Mouse (Mus musculus) cortical plate, adult 2 months (tissue): ENCODE results near the gene Gm10282.

Source experiments
- CTCF ChIP-seq: fragments of 200-500 bp; IDR thresholded peaks from 2 replicates; pipeline ENCODE4 v1.5.1; 2011; ENCODE audit warnings: mild to moderate bottlenecking, control low read depth, low read length; ENCODE audit not compliant: insufficient read depth; ENCODE audit errors: extremely low read depth
- POLR2A ChIP-seq: fragments of 200-500 bp; IDR thresholded peaks from 2 replicates; pipeline ENCODE4 v1.6.1; 2011; ENCODE audit warnings: mild to moderate bottlenecking, low read length, control low read depth; ENCODE audit not compliant: insufficient read depth; ENCODE audit errors: extremely low read depth

- TF ChIP-seq CTCF (no peak), POLR2A (no peak)
Observed at GRCm38 (mm10) chr8:72279151-72279550, 25.9 kb downstream of the Gm10282 start.
